Mouse (Mus musculus) layer of hippocampus, postnatal 25 days (tissue): ENCODE results near the gene Rad54l2. TPM values are rescaled to one million over a fixed set of nuclear protein-coding genes. Genes with fewer than 3 reads are reported as not detected.

Source experiments
- DNase-seq, 2 experiments: peaks; one replicate each; pipeline ENCODE4 v3.0.0; 2022; ENCODE audit warnings: mixed read lengths in 2 of 2, low spot score in 1 of 2; ENCODE audit errors: extremely low spot score in 1 of 2
- total RNA-seq, 2 experiments: library from RNA; stranded (reverse); gene quantifications; 2 replicates each; pipeline ENCODE4 v1.2.3; 2021

The Rad54l2 gene
- total RNA-seq, 2 experiments from 2014 or later = 14.2 to 17.6 TPM

DNA sequence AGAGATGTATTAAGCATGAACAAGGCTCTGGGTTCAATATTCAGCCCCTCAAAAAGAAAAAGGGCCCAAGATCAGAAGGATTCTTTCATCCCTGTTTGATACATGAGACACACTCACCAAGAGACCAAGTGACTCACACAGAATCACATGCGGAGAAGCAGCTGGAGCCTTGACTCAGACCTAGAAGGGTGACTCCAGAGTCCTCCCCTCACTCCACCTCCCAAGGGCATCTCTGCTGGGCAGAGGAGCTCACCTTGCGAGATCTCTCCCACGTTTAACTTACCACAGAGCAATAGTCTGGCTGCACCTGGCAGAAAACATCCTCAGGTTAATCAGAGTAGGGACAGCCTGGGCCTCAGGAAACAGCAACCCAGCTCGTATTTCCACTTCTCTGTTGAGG is 110.8 kb downstream of the Rad54l2 start:
- no peak for DNase-seq

DNA sequence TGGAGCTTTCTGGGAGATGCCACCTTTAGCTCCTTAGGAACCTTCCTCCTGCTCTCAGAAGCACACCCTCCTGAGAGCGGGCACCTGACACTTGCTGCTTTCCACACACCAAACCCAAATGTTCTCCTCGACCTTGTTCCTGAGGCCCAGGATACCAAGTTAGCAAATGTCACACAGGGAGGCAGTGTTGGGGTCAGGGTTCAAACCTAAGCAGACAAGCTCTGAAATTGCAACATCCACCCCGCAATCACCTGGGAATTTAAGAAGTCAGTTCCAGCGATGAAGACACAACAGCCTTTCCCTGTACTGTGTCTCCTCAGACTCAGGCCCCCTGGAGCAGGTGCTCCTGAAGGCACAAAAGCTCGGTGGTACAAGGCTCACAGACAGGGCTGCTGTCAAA is 111.3 kb downstream of the Rad54l2 start:
- DNase-seq = no peak

DNA sequence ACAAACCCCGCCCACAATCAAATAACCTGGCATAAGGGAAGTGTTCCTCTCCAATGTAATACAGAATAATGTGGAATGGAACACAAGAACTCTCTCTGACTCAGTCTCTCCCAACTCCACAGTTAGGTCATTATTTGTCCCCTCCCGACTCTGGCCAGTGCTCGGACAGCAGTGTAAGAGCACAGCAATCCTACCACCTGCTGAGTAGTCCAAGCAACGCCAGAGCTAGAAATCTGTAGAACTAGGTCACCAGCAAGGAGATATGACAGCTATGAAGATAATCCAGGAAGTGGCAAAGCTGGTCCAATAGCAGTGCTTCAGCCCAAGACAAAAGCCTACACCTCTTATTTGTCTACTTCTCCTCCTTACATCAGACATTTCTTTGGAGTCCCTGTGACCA is 112.4 kb downstream of the Rad54l2 start:
- DNase-seq = no peak

DNA sequence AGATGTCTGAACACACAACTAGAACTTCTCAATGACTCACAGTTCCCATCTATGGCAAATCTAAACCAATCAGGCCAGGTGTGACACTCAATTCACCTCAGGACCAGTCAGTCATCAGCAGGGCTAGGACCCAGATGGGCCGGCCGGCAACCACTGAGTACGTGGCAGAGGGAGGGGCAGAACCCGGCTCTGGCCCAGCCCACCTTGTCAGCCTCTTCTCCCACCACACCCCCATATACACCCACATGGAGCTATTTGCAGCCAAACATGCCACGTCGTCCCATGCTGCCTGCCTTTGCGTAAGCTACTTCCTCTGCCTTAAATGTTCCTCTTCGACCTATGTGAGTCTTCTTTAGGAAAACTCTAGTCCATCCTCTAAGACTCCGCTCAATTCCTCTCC is 113.0 kb downstream of the Rad54l2 start:
- DNase-seq = no peak

DNA sequence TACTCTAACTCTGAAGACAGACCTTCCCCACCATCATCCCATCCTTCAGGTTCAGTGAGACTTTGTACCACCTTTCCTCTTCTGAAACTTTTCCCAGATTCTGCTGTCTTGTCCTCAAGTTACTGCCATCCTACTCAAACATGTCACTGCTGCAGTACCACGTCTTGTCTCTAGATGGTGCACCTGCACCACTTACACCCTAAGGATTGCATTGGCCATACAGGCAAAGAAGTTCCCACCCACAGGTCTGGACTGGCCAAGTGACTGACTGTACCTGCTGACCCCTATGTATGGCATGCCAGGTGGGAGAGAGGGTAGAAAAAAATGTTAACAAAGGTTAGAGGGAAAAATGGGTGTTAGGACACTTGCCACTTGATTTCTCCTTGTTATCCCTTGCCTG is 113.5 kb downstream of the Rad54l2 start:
- DNase-seq = peak; percentile 70 to 88

DNA sequence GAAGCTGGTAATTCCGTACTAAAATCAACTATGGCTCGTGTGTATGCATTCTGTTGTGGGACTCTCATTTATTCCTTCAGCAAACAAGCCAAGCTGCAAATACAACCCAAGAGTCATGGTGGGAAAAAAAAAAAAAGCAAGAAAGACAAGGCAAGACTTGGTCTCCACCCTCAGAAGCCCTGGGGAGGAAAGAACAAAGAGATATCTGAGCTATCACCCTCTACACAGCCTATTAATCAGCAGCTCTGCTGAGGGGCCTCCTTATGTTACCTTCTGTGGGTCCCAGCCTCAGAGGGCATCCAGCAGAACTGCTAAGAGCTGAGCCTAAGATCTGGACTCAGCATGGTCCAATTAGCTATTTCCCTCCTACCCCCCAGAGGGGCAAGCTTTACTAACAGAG is 115.1 kb downstream of the Rad54l2 start:
- no peak for DNase-seq

DNA sequence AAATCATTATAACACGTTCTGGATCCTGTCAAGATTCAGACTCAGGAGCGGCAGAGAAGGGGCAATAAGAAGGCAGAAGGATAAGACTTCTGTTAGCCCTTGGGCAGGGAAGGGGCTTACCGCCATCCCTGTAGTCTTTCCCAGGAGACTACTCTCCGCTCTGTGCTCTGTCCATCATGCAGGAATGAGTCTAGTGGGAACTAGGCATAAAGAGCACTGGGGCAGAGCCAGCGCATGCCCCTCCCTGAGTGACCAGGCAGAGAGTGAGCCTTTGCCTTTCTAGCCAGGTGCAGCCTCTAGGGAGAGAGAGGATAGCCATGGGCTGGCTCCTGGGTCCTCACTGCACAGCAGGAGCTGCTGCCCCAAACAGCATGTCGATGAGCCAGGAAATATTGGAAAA is 124.1 kb downstream of the Rad54l2 start:
- no peak for DNase-seq

DNA sequence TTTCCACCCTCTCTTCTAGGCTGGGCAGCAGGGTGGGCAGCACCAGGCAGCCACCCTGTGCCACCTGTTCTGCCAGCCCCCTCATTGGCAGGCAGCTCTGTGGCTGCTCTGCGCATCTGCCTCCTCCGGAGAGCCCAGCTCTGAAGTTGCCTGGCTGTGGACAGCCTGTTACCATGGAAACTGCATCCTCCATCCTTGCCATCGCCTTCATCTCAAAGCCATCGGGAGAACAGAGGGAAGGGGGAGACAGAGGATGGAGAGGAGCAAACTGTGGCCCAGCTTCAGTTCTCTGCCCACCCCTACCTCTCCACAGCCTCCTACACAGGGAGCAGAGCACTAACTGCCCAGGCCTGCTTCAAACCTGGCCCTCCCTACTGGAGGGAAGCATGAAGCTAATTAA is 124.6 kb downstream of the Rad54l2 start:
- DNase-seq = peak in 1 of 2 experiments; percentile 51

DNA sequence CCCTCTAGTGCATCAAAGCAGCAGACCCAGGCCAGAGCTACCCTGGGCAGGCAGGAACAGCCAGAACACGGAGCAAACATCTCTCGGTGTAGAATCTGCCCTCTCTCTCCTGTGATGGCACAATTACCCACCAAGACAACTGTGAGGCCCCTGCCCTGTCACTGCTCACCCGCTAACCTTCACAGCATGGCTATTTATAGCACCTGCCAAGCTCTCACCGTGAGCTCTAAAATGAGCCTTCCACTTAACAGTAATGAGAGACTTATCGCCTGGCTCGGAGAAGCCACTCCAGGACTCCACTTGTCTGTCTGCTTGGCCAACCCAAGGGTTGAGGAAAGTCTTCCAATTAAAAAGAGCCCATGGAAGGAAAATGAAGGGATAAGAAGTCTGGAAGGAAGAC is 125.8 kb downstream of the Rad54l2 start:
- DNase-seq = no peak

DNA sequence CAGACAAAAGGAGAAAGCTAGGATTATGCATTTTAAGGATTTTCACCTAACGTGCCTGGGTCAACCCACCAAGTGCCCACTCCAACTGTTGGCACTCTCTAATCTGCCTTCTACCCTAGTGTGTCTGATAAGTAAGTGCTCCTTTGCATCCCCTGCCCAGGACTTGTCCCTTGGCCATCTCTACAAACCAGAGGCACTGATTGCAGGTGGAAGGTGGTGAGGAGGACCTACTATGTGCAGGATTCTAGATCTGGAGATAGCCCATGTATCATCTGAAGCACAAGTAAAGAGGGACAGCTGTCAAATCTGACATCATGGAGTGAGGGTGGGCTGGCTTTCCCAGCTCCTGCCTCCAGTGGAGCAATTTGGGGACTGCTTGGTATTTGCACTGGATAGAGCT is 129.1 kb downstream of the Rad54l2 start:
- DNase-seq = no peak

DNA sequence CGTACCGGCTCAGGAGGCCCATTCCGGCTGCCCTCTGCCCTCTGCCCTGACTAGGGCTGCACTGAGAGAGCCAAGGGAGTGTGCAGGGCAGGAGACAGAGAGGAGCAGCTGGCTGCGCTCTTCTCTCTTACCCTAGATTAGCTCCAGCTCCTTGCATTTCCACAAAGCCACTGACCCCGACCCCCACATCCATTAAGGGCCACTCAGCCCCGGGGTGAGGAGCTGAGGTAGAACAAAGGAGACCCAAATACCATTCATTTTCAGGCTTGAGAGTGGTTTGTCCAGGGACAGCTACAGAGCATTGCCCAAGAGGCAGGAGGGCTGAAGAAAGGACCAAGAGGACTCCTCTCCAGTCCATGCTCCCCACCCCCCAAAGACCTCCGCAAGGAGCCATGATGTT is 129.6 kb downstream of the Rad54l2 start:
- no peak for DNase-seq

DNA sequence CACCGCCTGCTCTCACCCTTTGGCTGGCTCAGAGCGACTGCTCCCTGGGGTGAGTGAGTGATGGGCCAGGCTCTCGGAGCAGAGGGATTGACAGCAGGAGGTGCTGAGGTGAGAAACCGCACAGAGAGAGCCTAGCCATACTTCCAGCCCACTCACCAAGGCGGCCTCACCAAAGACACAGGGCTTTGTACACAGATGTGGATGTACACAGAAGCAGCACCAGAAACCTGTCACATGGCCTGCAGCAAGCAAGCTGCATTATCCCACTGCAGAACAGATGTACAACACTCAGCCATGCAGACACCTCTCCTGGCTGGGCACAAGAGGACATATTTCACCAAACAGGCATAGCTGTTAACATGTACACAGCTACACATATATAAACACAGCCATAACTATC is 131.4 kb downstream of the Rad54l2 start:
- DNase-seq = no peak

DNA sequence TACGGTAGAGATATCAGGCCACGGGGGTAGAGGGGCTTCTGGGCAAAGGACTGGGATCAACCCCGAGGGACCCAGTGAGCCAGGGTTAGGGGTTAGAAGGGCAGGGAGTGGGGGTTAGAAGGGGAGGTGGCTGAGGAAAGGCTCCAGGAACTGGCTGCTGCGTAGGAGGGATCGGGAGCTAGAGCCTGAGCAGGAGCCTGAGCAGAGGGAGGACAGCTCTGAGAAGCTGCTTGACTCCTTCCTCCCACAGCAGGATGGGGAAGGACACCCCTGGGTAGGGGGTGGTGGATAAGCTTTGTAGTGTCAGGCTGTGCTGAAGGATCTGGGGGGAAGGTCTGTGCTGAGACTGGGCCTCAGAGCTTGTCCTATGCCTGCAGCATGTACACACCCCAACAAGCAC is 132.2 kb downstream of the Rad54l2 start:
- no peak for DNase-seq

DNA sequence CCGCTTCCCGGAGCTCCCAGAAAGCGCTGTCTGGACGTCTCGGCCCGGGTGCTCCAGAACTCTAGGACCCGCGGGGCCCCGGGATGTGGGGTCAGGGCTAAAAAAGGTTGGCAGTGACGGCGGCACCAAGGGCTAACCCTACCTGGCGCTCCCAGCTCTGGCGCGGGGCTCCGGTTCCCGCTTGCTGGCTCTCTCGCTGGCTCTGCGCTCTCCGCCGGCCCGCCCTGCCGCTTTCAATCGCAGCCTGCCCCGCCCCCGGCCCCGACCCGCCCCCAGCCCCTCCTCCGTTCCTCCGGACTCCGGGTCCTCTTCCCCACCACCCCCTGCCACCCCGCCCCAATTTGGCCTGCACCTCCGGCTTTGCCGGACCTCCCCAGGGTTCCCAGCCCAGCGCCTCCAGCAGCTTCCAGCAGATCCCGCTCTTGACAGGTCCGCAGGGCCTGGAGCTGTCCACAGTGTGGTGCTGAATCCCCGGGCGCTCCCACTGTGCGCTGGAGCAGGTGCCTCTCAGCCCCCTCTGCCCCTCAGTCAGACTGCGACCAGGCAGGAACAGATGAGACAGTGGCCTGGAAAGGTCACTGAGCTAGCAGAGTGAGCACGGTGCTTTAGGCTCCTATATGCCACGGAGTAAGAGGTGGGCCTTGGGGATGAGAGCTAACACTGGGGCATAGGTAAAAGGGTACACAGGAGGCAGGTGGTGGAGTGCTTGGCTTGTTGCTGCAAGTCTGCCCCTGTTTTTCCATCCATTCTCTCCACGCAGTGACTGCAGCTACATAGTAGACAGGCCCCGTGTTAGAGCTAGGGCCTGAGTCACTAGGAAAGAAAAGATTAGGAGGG is 132.9 kb downstream of the Rad54l2 start, which contains the start of gene Grm2:
Gene Grm2, minus strand, starts transcription at position 199 of the 837 bp plus-strand sequence.
- peak in 1 of 2 experiments; percentile 55 for DNase-seq

DNA sequence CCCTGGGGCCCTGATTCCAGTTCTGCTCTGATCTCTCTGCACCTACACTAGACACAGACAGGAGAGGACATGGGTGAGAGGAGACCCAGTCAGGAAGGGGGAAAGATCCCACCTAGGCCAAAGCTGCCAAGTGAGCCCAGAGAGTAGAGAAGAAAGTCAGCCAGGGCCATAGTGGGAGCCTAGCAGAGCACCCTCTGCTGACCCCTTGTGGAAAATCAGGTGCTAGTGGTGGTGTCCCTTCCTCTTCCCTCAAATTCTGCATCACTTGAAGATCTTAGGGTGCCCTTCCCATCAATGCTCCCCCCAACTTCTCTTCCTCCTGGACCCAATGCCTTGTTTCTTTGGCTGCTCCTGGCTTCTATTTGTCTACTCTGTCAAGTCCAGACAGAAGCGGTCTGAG is 136.3 kb downstream of the Rad54l2 start:
- no peak for DNase-seq

DNA sequence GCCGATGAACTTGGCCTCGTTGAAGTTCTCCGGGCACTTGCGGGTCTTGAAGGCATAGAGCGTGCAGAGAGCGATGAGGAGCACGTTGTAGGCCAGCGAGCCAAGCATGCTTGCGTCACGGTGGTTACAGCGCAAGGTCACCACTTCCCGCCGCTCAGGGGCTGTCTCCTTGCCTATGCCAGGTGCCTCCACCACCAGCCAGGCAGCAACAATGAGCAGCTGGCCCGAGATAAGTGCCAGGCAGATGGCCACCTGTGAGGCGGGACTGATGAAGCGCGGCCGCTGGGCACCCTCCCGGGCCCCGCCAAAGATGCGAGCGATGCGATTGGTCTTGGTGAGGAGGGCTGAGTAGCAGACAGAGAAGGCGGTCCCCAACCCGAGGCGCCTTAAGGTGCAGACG is 141.8 kb downstream of the Rad54l2 start:
- no peak for DNase-seq

DNA sequence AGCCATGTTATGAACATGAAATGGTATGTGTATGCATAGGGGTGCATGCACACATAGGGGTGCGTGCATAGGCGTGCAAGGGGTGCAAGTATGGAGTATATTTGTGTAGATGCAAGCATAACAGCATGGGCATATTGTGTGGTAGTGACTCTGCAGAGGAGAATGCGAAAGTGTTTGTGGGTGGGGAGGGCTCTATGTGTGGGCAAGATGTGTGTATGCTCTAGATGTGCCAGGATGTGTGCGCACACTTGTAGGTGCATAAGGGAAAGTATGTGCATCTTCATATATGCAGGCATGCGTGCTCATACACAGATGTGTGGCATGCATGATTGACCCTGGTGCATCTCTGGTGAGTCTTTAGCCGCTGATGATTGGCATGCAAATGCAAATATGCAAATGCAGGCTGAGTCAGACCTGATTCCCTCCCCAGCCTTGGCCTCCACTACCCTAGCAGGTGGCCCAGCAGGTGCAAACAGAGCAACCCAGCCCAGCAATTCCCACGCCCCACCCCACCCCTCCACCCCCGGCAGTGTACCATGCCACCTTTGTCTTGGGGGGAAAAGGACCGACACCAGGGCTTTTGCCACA is 143.2 kb downstream of the Rad54l2 start:
- peak in 1 of 2 experiments; percentile 53 for DNase-seq

DNA sequence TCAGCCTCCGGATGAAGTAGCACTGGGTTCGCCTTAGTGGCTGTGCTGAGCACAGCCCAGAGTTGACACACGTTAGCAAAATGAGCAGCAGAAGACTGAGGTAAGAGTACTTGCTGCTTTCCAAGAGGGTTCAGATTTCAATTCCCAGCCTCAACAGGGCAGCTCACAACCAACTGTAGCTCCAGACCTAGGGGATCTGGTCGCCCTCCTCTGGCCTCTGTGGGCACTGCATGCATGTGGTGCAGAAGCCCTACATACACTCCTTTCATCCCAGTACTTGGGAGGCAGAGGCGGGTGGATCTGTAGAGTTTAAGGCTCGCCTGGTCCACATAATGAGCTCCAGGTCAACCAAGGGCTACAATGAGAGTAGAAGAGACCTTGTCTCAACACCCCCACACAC is 145.2 kb downstream of the Rad54l2 start:
- peak in 1 of 2 experiments; percentile 36 for DNase-seq

DNA sequence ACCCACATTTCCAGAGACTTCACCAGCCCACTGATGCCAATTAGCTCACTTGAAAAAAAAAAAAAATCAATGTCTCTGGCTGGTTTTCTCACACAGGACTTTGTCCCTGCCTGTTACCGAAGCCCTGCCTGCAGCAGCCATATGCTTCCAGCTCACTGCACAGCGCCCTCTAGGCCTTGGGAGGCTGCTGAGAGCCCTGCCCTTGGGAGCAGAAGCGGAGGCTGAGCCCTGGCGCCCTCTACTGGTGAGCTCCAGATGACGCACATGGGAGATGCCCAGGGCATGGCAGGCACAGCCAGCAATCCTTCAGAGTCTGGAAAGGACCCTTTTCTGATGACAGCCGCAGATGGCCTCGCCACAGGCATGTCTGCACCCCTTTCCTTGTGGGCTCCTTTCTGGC is 145.9 kb downstream of the Rad54l2 start:
- DNase-seq = peak; percentile 75 to 93

DNA sequence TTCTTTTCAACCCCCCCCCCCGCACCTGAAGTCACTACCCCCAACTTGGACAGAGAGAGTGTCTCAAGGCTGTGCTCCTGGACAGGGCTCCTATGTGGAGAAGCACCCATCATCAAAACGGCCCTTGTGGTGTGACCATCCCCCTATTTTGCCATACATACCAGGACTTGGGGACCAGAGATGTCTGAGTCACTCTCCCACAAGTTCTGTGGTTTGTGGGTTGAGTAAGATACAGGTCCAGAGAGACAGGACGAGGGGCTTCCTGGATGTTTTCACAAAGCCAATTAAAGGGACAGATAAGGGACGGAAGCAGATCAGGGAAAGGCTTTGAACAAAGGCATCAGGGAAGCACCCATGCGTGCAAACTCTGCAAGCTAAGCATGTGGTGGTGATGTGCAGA is 147.6 kb downstream of the Rad54l2 start:
- DNase-seq = no peak

DNA sequence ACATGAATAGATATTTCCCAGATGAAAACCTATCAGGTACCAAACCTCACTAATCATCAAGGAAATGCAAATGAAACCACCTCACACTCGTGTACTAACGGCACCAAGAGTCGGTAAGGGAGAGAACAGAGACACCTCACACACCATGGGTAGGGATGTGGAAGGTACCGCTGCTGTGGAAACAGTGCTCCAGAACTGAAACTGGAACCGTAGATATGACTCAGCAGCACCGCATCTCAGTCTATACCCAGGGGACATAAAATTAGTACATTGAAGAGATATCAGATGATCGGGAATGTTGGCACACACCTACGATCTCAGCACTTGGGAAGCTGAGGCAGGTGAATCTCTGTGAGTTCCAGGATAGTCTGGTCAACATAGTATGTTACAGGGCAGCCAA is 150.8 kb downstream of the Rad54l2 start:
- no peak for DNase-seq
